Mouse (Mus musculus): Measurements from ENCODE around the gene 2310034G01Rik. TPM values are rescaled to one million over a fixed set of nuclear protein-coding genes. Genes with fewer than 3 reads are reported as not detected.

The 2310034G01Rik gene
- polyA plus RNA-seq, 1 experiment from 2014 or later = 2.4 TPM

- WGBS = 90% methylated on average over 9 of the region's 9 CpGs
- ATAC-seq (ENCODE audit: low FRiP score) = no peak
- H3K4me2 ChIP-seq = no peak overlapping the region
- H3K27me3 ChIP-seq = no peaks in the 10 kb centered on the region
- H3K9ac ChIP-seq = no peak overlapping the region
- peaks cover 94% of the 10 kb centered on the region for H3K36me3 ChIP-seq
- no peaks in the 10 kb centered on the region for H3K4me1 ChIP-seq (replicated peaks)
- H3K9me3 ChIP-seq = no peaks in the 10 kb centered on the region
- H3K4me3 ChIP-seq = no peak overlapping the region
- H3K27ac ChIP-seq = no peak overlapping the region
Observed at GRCm38 (mm10) chr19:46382275-46382674, 32.2 kb upstream of the 2310034G01Rik start.

- no peak overlapping the region for H3K4me3 ChIP-seq
- no peak overlapping the region for H3K27ac ChIP-seq
- no peak for ATAC-seq (ENCODE audit: low FRiP score)
- H3K4me2 ChIP-seq = no peak overlapping the region
- no peak overlapping the region for H3K9ac ChIP-seq
- H3K27me3 ChIP-seq = no peaks in the 10 kb centered on the region
- WGBS = 66% methylated on average over 4 of the region's 4 CpGs
- H3K36me3 ChIP-seq = peaks cover 54% of the 10 kb centered on the region
- no peaks in the 10 kb centered on the region for H3K9me3 ChIP-seq
- H3K4me1 ChIP-seq (replicated peaks) = peaks cover 3% of the 10 kb centered on the region; the same call in 1 of the 2 replicates
Observed at GRCm38 (mm10) chr19:46375891-46376290, 25.8 kb upstream of the 2310034G01Rik start.

DNA sequence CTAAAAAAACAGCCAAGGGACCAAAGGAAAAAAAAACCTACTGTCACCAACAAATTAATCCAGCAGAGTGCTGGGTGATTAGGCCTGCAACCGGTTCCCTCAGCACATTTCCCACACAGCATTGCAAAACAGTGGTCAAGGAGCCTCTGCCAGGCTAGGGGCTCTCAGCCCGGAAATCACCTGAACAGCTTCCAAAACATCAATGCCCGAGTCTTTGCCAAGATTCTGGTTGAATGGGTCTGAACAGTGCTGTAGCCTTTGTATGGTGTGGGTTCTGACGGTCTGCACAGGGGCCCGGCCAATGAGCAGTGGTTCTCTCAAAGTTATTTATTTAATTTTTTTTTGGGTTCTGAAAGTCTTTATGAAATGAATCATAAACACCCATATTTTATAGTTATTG, 25.4 kb upstream of the 2310034G01Rik start:
- Histone ChIP-seq H3K4me2 (no peak overlapping the region), H3K4me1 (replicated peaks) (peaks cover 3% of the 10 kb centered on the region; the same call in 1 of the 2 replicates), H3K27ac (no peak overlapping the region), H3K9ac (0 out of 2 replicates have a peak overlapping the region, but pooled peaks have one; percentile 35), H3K27me3 (no peaks in the 10 kb centered on the region), H3K4me3 (no peak overlapping the region), H3K36me3 (peaks cover 50% of the 10 kb centered on the region), H3K9me3 (no peaks in the 10 kb centered on the region)
- 59% methylated on average over 5 of the region's 5 CpGs for WGBS
- no peak for ATAC-seq (ENCODE audit: low FRiP score)

GRCm38 (mm10) chr19:46374477-46375088, 24.5 kb upstream of the 2310034G01Rik start:
- ATAC-seq (ENCODE audit: low FRiP score) = peak; percentile 29; the same call in 1 of the 2 replicates
- no peaks in the 10 kb centered on the region for H3K27me3 ChIP-seq
- no peak overlapping the region for H3K4me3 ChIP-seq

GRCm38 (mm10) chr19:46369204-46369603, 19.1 kb upstream of the 2310034G01Rik start:
- no peaks in the 10 kb centered on the region for H3K27me3 ChIP-seq

More at GRCm38 (mm10) chr19:46374477-46375088, 24.5 kb upstream of the 2310034G01Rik start:
- Histone ChIP-seq H3K9me3 (no peaks in the 10 kb centered on the region), H3K27ac (peak overlapping the region; percentile 48; the same call in 1 of the 2 replicates), H3K36me3 (peaks cover 41% of the 10 kb centered on the region), H3K4me1 (replicated peaks) (peaks cover 3% of the 10 kb centered on the region; the same call in 1 of the 2 replicates), H3K4me2 (no peak overlapping the region), H3K9ac (0 out of 2 replicates have a peak overlapping the region, but pooled peaks have one; percentile 13)
- WGBS = 48% methylated on average over 21 of the region's 21 CpGs

DNA sequence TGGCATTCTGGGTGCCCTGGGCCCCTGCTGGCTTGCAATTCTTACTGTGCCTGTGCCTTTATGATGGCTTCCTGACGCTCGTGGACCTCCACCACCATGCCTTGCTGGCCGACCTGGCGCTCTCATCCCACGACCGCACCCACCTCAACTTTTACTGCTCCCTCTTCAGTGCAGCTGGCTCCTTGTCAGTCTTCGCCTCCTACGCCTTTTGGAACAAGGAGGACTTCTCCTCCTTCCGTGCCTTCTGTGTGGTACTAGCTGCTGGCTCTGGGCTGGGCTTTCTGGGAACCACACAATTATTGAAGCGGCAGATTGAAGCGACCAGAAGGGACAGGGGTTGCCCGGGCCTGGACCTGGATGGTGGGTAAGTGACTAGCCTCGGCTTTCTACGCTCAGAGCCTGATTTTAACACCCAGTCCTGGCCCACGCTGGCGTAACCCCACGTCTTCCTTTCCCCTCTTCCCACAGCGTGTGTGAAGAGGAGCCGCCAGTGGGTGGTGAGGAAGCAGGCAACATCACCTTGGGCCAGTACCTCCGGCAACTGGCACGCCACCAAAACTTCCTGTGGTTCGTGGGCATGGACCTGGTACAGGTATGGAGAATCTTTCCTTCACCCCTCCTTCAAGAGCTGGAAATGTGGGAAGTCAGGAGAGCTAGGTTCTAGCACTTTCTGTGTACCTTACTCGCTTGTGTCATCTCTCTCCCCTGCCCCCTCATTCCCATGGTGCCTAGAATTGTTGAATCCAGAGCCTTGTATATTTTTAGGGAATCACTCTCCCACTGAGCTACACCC, 17.9 kb upstream of the 2310034G01Rik start:
- Histone ChIP-seq H3K4me1 (replicated peaks) (no peaks in the 10 kb centered on the region), H3K4me3 (no peak overlapping the region), H3K4me2 (no peak overlapping the region), H3K27ac (no peak overlapping the region), H3K27me3 (no peaks in the 10 kb centered on the region), H3K36me3 (0 out of 2 replicates have a peak, but pooled peaks cover 3% of the 10 kb centered on the region), H3K9me3 (no peaks in the 10 kb centered on the region), H3K9ac (no peak overlapping the region; the same call in 1 of the 2 replicates)
- 87% methylated on average over 23 of the region's 23 CpGs for WGBS
- ATAC-seq (ENCODE audit: low FRiP score) = no peak

More at GRCm38 (mm10) chr19:46369204-46369603, 19.1 kb upstream of the 2310034G01Rik start:
- ATAC-seq (ENCODE audit: low FRiP score) = no peak
- no peak overlapping the region for H3K9ac ChIP-seq
- no peaks in the 10 kb centered on the region for H3K4me1 ChIP-seq (replicated peaks)
- H3K36me3 ChIP-seq = 0 out of 2 replicates have a peak, but pooled peaks cover 4% of the 10 kb centered on the region
- 35% methylated on average over 4 of the region's 4 CpGs for WGBS
- H3K9me3 ChIP-seq = no peaks in the 10 kb centered on the region
- no peak overlapping the region for H3K4me2 ChIP-seq
- H3K27ac ChIP-seq = no peak overlapping the region
- H3K4me3 ChIP-seq = no peak overlapping the region

DNA sequence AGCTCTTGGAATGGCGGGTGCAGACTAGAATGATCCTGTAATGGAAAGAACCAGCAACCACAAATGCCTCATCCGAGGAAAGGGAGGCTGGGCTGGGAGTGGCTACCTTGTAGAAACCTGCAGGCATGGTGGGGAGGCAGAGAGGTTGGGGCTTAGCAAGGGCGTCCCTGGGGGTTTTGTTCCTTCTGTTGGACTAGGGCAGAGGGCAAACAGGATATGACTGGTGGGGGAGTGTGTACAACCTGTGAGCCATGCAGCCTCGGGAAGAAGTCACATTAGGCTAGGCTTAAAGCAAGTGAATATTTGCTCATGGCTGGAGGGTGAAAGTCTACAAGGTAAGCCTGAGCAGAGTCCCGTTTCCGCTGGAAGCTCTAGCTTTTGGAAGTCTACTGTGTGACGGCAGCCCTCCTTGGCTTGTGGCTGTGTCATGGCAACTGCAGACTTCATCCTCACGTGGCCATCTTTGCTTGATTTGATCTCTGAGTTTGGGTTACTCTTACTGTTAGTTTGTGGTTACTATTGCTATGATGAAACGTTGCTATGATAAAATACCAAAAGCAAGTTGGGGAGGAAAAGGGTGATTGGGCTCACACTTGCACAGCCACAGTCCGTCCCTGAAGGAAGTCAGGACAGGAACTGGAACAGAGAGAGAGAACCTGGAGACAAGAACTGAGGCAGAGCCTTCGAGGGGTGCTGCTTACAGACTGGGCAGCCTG, 13.3 kb upstream of the 2310034G01Rik start:
- H3K4me1 ChIP-seq (replicated peaks) = no peaks in the 10 kb centered on the region
- H3K4me2 ChIP-seq = no peak overlapping the region
- H3K36me3 ChIP-seq = no peaks in the 10 kb centered on the region
- no peaks in the 10 kb centered on the region for H3K9me3 ChIP-seq
- ATAC-seq (ENCODE audit: low FRiP score) = no peak
- H3K27me3 ChIP-seq = peaks cover 7% of the 10 kb centered on the region
- no peak overlapping the region for H3K9ac ChIP-seq
- H3K4me3 ChIP-seq = no peak overlapping the region
- 86% methylated on average over 11 of the region's 11 CpGs for WGBS
- no peak overlapping the region for H3K27ac ChIP-seq

- Histone ChIP-seq H3K4me2 (no peak overlapping the region), H3K27ac (no peak overlapping the region), H3K36me3 (no peaks in the 10 kb centered on the region), H3K4me3 (no peak overlapping the region), H3K27me3 (peaks cover 21% of the 10 kb centered on the region), H3K9me3 (no peaks in the 10 kb centered on the region), H3K4me1 (replicated peaks) (peaks cover 10% of the 10 kb centered on the region), H3K9ac (no peak overlapping the region)
- 84% methylated on average over 8 of the region's 8 CpGs for WGBS
- no peak for ATAC-seq (ENCODE audit: low FRiP score)
Observed at GRCm38 (mm10) chr19:46362104-46362503, 12.0 kb upstream of the 2310034G01Rik start.

DNA sequence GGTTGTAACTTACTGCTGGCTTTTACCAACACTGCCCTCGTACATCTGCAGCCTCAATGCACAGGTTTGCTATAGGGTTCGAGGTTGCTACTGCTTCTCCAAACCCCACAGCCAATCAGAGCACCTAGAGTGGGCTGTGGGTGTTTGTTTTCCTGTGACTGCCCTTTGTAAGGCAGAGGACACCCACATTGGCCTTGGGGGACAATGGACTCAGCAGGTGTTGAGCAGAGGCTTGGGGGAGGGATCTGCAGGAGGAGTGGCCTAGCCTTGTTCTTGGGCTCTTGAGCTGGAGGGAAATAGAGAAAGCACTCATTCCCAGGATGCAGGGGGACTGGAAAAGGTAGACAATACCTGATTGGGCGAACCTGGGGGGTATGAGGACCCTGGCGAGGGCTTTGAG, 8.3 kb upstream of the 2310034G01Rik start:
- Histone ChIP-seq H3K36me3 (no peaks in the 10 kb centered on the region), H3K9ac (no peak overlapping the region), H3K4me1 (replicated peaks) (peaks cover 16% of the 10 kb centered on the region), H3K27me3 (peaks cover 21% of the 10 kb centered on the region), H3K4me3 (no peak overlapping the region), H3K9me3 (no peaks in the 10 kb centered on the region), H3K27ac (no peak overlapping the region), H3K4me2 (no peak overlapping the region)
- no peak; the same call in 1 of the 2 replicates for ATAC-seq (ENCODE audit: low FRiP score)
- 58% methylated on average over 4 of the region's 4 CpGs for WGBS

GRCm38 (mm10) chr19:46357344-46358280, 7.5 kb upstream of the 2310034G01Rik start:
- peak overlapping the region; percentile 66 for H3K4me2 ChIP-seq
- no peak overlapping the region for H3K27ac ChIP-seq
- peaks cover 27% of the 10 kb centered on the region for H3K27me3 ChIP-seq
- H3K4me1 ChIP-seq (replicated peaks) = peaks cover 16% of the 10 kb centered on the region
- WGBS = 22% methylated on average over 25 of the region's 25 CpGs
- H3K4me3 ChIP-seq = peak overlapping the region; percentile 57
- no peaks in the 10 kb centered on the region for H3K9me3 ChIP-seq
- ATAC-seq (ENCODE audit: low FRiP score) = no peak
- H3K9ac ChIP-seq = peak overlapping the region; percentile 81
- H3K36me3 ChIP-seq = no peaks in the 10 kb centered on the region

GRCm38 (mm10) chr19:46356701-46357138, 6.6 kb upstream of the 2310034G01Rik start:
- Histone ChIP-seq H3K27ac (peak overlapping the region; percentile 64; the same call in 1 of the 2 replicates), H3K9me3 (no peaks in the 10 kb centered on the region), H3K4me1 (replicated peaks) (peaks cover 16% of the 10 kb centered on the region), H3K27me3 (peaks cover 31% of the 10 kb centered on the region), H3K4me2 (peak overlapping the region; percentile 66), H3K9ac (peak overlapping the region; percentile 81), H3K4me3 (peak overlapping the region; percentile 57), H3K36me3 (no peaks in the 10 kb centered on the region)
- peak; percentile 92 for ATAC-seq (ENCODE audit: low FRiP score)
- WGBS = 2% methylated on average over 29 of the region's 29 CpGs

Measured in hindbrain, embryonic 13.5 days (tissue).